Mouse (Mus musculus): Measurements from ENCODE around the gene Prpf4. TPM values are rescaled to one million over a fixed set of nuclear protein-coding genes. Genes with fewer than 3 reads are reported as not detected.

Gene Prpf4
- polyA plus RNA-seq, 1 experiment from 2014 or later = 25.7 TPM

GRCm38 (mm10) chr4:62468158-62468557 is 59.6 kb downstream of the Prpf4 start:
- 94% methylated on average over 1 of the region's 1 CpGs for WGBS
- no peak overlapping the region for H3K4me2 ChIP-seq (ENCODE audit: low read length)
- no peak overlapping the region for H3K27ac ChIP-seq (ENCODE audit: low read depth)
- H3K4me3 ChIP-seq (ENCODE audit: low read depth, low read length) = no peak overlapping the region
- H3K9me3 ChIP-seq (ENCODE audit: control insufficient read depth, low read length) = peaks cover 5% of the 10 kb centered on the region; the same call in 1 of the 2 replicates
- ATAC-seq (replicated peaks; ENCODE audit: low FRiP score, low TSS enrichment, low read depth) (no peak), DNase-seq (ENCODE audit: low spot score) (no peak)
- peaks cover 5% of the 10 kb centered on the region; the same call in 1 of the 2 replicates for H3K4me1 ChIP-seq (replicated peaks; ENCODE audit: control insufficient read depth, insufficient read depth, low read length)
- no peaks in the 10 kb centered on the region for H3K27me3 ChIP-seq (replicated peaks; ENCODE audit: control insufficient read depth, insufficient read depth, low read length)
- H3K9ac ChIP-seq (ENCODE audit: low read length) = no peak overlapping the region
- H3K36me3 ChIP-seq (ENCODE audit: control insufficient read depth, insufficient read depth, low read length) = 0 out of 2 replicates have a peak, but pooled peaks cover 2% of the 10 kb centered on the region

GRCm38 (mm10) chr4:62470598-62471051 is 62.0 kb downstream of the Prpf4 start, which contains the start of gene Wdr31:
TSS of gene Wdr31 (minus strand) at chr4:62470896.
- Histone ChIP-seq H3K27me3 (replicated peaks; ENCODE audit: control insufficient read depth, insufficient read depth, low read length) (no peaks in the 10 kb centered on the region), H3K9ac (ENCODE audit: low read length) (peak within 1 kb of the TSS; percentile 52), H3K27ac (ENCODE audit: low read depth) (no peak within 1 kb of the TSS), H3K36me3 (ENCODE audit: control insufficient read depth, insufficient read depth, low read length) (no peaks in the 10 kb centered on the region), H3K9me3 (ENCODE audit: control insufficient read depth, low read length) (peaks cover 5% of the 10 kb centered on the region; the same call in 1 of the 2 replicates), H3K4me2 (ENCODE audit: low read length) (peak within 1 kb of the TSS; percentile 64), H3K4me1 (replicated peaks; ENCODE audit: control insufficient read depth, insufficient read depth, low read length) (peaks cover 5% of the 10 kb centered on the region; the same call in 1 of the 2 replicates), H3K4me3 (ENCODE audit: low read depth, low read length) (peak within 1 kb of the TSS; percentile 55)
- ATAC-seq (replicated peaks; ENCODE audit: low FRiP score, low TSS enrichment, low read depth) (peak; percentile 91), DNase-seq (ENCODE audit: low spot score) (peak; percentile 96)
- WGBS = under 1% methylated on average over 30 of the region's 30 CpGs

GRCm38 (mm10) chr4:62472071-62472470 is 63.5 kb downstream of the Prpf4 start:
- DNase-seq (ENCODE audit: low spot score) = no peak
- no peak overlapping the region for H3K4me3 ChIP-seq (ENCODE audit: low read depth, low read length)

GRCm38 (mm10) chr4:62475131-62475530 is 66.5 kb downstream of the Prpf4 start:
- H3K36me3 ChIP-seq (ENCODE audit: control insufficient read depth, insufficient read depth, low read length) = no peaks in the 10 kb centered on the region
- H3K4me1 ChIP-seq (replicated peaks; ENCODE audit: control insufficient read depth, insufficient read depth, low read length) = peaks cover 2% of the 10 kb centered on the region; the same call in 1 of the 2 replicates
- no peak overlapping the region for H3K4me3 ChIP-seq (ENCODE audit: low read depth, low read length)
- no peaks in the 10 kb centered on the region for H3K27me3 ChIP-seq (replicated peaks; ENCODE audit: control insufficient read depth, insufficient read depth, low read length)
- H3K9me3 ChIP-seq (ENCODE audit: control insufficient read depth, low read length) = no peaks in the 10 kb centered on the region
- DNase-seq (ENCODE audit: low spot score) (no peak), ATAC-seq (replicated peaks; ENCODE audit: low FRiP score, low TSS enrichment, low read depth) (no peak)
- no peak overlapping the region for H3K27ac ChIP-seq (ENCODE audit: low read depth)
- WGBS = 78% methylated on average over 2 of the region's 2 CpGs
- no peak overlapping the region for H3K9ac ChIP-seq (ENCODE audit: low read length)
- no peak overlapping the region for H3K4me2 ChIP-seq (ENCODE audit: low read length)

More at GRCm38 (mm10) chr4:62472071-62472470, 63.5 kb downstream of the Prpf4 start:
- H3K27me3 ChIP-seq (replicated peaks; ENCODE audit: control insufficient read depth, insufficient read depth, low read length) = no peaks in the 10 kb centered on the region
- H3K4me1 ChIP-seq (replicated peaks; ENCODE audit: control insufficient read depth, insufficient read depth, low read length) = peaks cover 5% of the 10 kb centered on the region; the same call in 1 of the 2 replicates
- peaks cover 5% of the 10 kb centered on the region; the same call in 1 of the 2 replicates for H3K9me3 ChIP-seq (ENCODE audit: control insufficient read depth, low read length)
- no peaks in the 10 kb centered on the region for H3K36me3 ChIP-seq (ENCODE audit: control insufficient read depth, insufficient read depth, low read length)
- H3K27ac ChIP-seq (ENCODE audit: low read depth) = no peak overlapping the region
- no peak for ATAC-seq (replicated peaks; ENCODE audit: low FRiP score, low TSS enrichment, low read depth)
- no peak overlapping the region for H3K4me2 ChIP-seq (ENCODE audit: low read length)
- no peak overlapping the region for H3K9ac ChIP-seq (ENCODE audit: low read length)
- WGBS = 93% methylated on average over 2 of the region's 2 CpGs

- Histone ChIP-seq H3K9me3 (ENCODE audit: control insufficient read depth, low read length) (no peaks in the 10 kb centered on the region), H3K36me3 (ENCODE audit: control insufficient read depth, insufficient read depth, low read length) (no peaks in the 10 kb centered on the region), H3K27ac (ENCODE audit: low read depth) (no peak overlapping the region), H3K27me3 (replicated peaks; ENCODE audit: control insufficient read depth, insufficient read depth, low read length) (no peaks in the 10 kb centered on the region), H3K9ac (ENCODE audit: low read length) (no peak overlapping the region), H3K4me1 (replicated peaks; ENCODE audit: control insufficient read depth, insufficient read depth, low read length) (no peaks in the 10 kb centered on the region), H3K4me3 (ENCODE audit: low read depth, low read length) (no peak overlapping the region), H3K4me2 (ENCODE audit: low read length) (no peak overlapping the region)
- DNase-seq (ENCODE audit: low spot score) (no peak), ATAC-seq (replicated peaks; ENCODE audit: low FRiP score, low TSS enrichment, low read depth) (no peak)
- WGBS = 77% methylated on average over 6 of the region's 6 CpGs
Observed at GRCm38 (mm10) chr4:62475793-62476192, 67.2 kb downstream of the Prpf4 start.

Other genes starting within 250 kb of the Prpf4 start
- gene Zfp37, start 177.8 kb upstream of the Prpf4 start, polyA plus RNA-seq (2014; fragmentation: Nextera tagmentation; extraction: Ambion mirVana) = 9.9 and 12.4 TPM in 2 replicates
- 13.6 and 14.5 TPM in 2 replicates for gene Slc31a2, start 146.2 kb upstream of the Prpf4 start, polyA plus RNA-seq (2014; fragmentation: Nextera tagmentation; extraction: Ambion mirVana)
- gene Fkbp15, start 48.2 kb upstream of the Prpf4 start, polyA plus RNA-seq (2014; fragmentation: Nextera tagmentation; extraction: Ambion mirVana) = 26.3 and 27.8 TPM in 2 replicates
- 56.0 and 59.2 TPM in 2 replicates for gene Slc31a1, start 48.1 kb upstream of the Prpf4 start, polyA plus RNA-seq (2014; fragmentation: Nextera tagmentation; extraction: Ambion mirVana)
- 166 and 174 TPM in 2 replicates for gene Cdc26, start 155 bp upstream of the Prpf4 start, polyA plus RNA-seq (2014; fragmentation: Nextera tagmentation; extraction: Ambion mirVana)
- gene Rnf183, start 26.5 kb downstream of the Prpf4 start, polyA plus RNA-seq (2014; fragmentation: Nextera tagmentation; extraction: Ambion mirVana) = not detected in 2 replicates
- gene Wdr31, start 62.1 kb downstream of the Prpf4 start, polyA plus RNA-seq (2014; fragmentation: Nextera tagmentation; extraction: Ambion mirVana) = 12.0 and 13.1 TPM in 2 replicates
- 39.3 and 43.8 TPM in 2 replicates for gene Bspry, start 71.3 kb downstream of the Prpf4 start, polyA plus RNA-seq (2014; fragmentation: Nextera tagmentation; extraction: Ambion mirVana)
- gene Hdhd3, start 94.7 kb downstream of the Prpf4 start, polyA plus RNA-seq (2014; fragmentation: Nextera tagmentation; extraction: Ambion mirVana) = 29.4 and 32.4 TPM in 2 replicates
- 146 and 153 TPM in 2 replicates for gene Alad, start 111.1 kb downstream of the Prpf4 start, polyA plus RNA-seq (2014; fragmentation: Nextera tagmentation; extraction: Ambion mirVana)
- 75.3 and 85.9 TPM in 2 replicates for gene Pole3, start 116.3 kb downstream of the Prpf4 start, polyA plus RNA-seq (2014; fragmentation: Nextera tagmentation; extraction: Ambion mirVana)
- 0.26 and 0.65 TPM in 2 replicates for gene 4933430I17Rik, start 116.6 kb downstream of the Prpf4 start, polyA plus RNA-seq (2014; fragmentation: Nextera tagmentation; extraction: Ambion mirVana)
- gene Rgs3, start 151.1 kb downstream of the Prpf4 start, polyA plus RNA-seq (2014; fragmentation: Nextera tagmentation; extraction: Ambion mirVana) = 35.0 and 35.7 TPM in 2 replicates